Mouse (Mus musculus) fat pad, adult 2 months (tissue): Measurements from ENCODE around the gene Ehf.
A peak's percentile ranks its signal among the peaks of the same experiment; 100 is the strongest.

Source experiments
- DNase-seq: peaks from one replicate; pipeline ENCODE4 v3.0.0-alpha.2; 2011; ENCODE audit warnings: low read depth, low spot score; ENCODE audit errors: extremely low read depth

Gene Ehf

GRCm38 (mm10) chr2:103303132-103303531 is at the start of gene Ehf:
TSS of gene Ehf (minus strand) at chr2:103303278.
- DNase-seq = peak; percentile 80

- no peak for DNase-seq
Measured at GRCm38 (mm10) chr2:103347417-103347891, 44.4 kb upstream of the Ehf start.

GRCm38 (mm10) chr2:103346751-103347289 is 43.7 kb upstream of the Ehf start:
- no peak for DNase-seq

GRCm38 (mm10) chr2:103343611-103344010 is 40.5 kb upstream of the Ehf start:
- no peak for DNase-seq

- DNase-seq = no peak
Measured at GRCm38 (mm10) chr2:103342123-103342522, 39.0 kb upstream of the Ehf start.

- no peak for DNase-seq
Measured at GRCm38 (mm10) chr2:103341375-103341971, 38.4 kb upstream of the Ehf start.

GRCm38 (mm10) chr2:103338706-103339105 is 35.6 kb upstream of the Ehf start:
- no peak for DNase-seq

GRCm38 (mm10) chr2:103337370-103337769 is 34.3 kb upstream of the Ehf start:
- DNase-seq = no peak

GRCm38 (mm10) chr2:103336621-103337020 is 33.5 kb upstream of the Ehf start:
- DNase-seq = no peak

- no peak for DNase-seq
Measured at GRCm38 (mm10) chr2:103336000-103336399, 32.9 kb upstream of the Ehf start.

GRCm38 (mm10) chr2:103331666-103332191 is 28.7 kb upstream of the Ehf start:
- peak; percentile 83 for DNase-seq

GRCm38 (mm10) chr2:103328731-103329130 is 25.7 kb upstream of the Ehf start:
- no peak for DNase-seq

- DNase-seq = peak; percentile 74
Measured at GRCm38 (mm10) chr2:103325301-103326048, 22.4 kb upstream of the Ehf start.

GRCm38 (mm10) chr2:103324320-103324719 is 21.2 kb upstream of the Ehf start:
- no peak for DNase-seq

- DNase-seq = no peak
Measured at GRCm38 (mm10) chr2:103322171-103322570, 19.1 kb upstream of the Ehf start.

GRCm38 (mm10) chr2:103321638-103322037 is 18.6 kb upstream of the Ehf start:
- no peak for DNase-seq

- no peak for DNase-seq
Measured at GRCm38 (mm10) chr2:103314002-103314401, 10.9 kb upstream of the Ehf start.

- no peak for DNase-seq
Measured at GRCm38 (mm10) chr2:103312640-103313039, 9.6 kb upstream of the Ehf start.

- DNase-seq = no peak
Measured at GRCm38 (mm10) chr2:103310663-103311062, 7.6 kb upstream of the Ehf start.

- DNase-seq = no peak
Measured at GRCm38 (mm10) chr2:103306686-103307085, 3.6 kb upstream of the Ehf start.

GRCm38 (mm10) chr2:103302669-103303068 is 409 bp downstream of the Ehf start:
- no peak for DNase-seq
